Mouse (Mus musculus): ENCODE results near the gene Abhd4. TPM values are rescaled to one million over a fixed set of nuclear protein-coding genes. Genes with fewer than 3 reads are reported as not detected.

Gene Abhd4
- polyA plus RNA-seq, 1 experiment from 2014 or later: 43.7 TPM

DNA sequence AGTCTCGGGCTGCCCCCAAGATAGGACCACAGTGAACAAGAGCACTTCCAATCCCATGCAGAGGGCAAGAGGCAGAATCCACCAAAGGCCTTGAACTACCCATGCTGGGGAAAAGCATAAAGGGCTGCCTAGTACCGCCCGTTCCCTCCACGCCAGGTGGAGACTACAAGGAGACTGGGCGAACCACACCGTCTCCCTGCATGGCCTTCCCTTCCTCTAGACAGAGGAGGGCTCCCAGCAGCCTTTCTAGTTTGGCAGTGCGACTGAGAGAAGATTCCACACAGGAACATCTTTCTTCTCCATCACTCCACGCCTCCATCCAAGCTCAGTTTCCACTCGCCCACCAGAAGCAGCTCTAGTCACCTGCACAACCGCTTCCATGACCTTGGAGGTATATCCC is 14.0 kb downstream of the Abhd4 start:
- Histone ChIP-seq H3K27me3 (no peaks in the 10 kb centered on the region), H3K4me1 (replicated peaks) (0 out of 2 replicates have a peak, but pooled peaks cover 2% of the 10 kb centered on the region), H3K9ac (replicated peaks) (no peak overlapping the region), H3K4me3 (replicated peaks) (no peak overlapping the region), H3K4me2 (replicated peaks) (no peak overlapping the region), H3K27ac (no peak overlapping the region), H3K9me3 (no peaks in the 10 kb centered on the region), H3K36me3 (peaks cover 23% of the 10 kb centered on the region)
- 90% methylated on average over 10 of the region's 10 CpGs for WGBS
- ATAC-seq: no peak

DNA sequence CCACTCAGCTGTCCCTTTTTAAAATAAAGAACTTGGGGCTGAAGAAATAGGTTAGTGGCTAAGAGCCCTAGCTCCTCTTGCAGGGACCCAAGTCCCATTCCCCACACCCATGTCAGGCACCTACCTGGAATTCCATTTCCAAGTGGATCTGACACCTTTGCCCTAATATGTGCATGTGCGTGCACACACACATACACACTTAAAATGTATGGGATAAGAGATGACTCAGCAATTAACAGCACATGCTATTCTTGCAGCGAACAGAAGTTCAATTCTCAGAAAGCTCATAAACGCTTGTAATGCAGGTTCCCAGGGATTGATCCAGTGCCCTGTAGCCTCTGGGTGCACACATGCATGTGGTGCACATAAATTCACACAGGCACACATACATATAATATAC is 15.6 kb downstream of the Abhd4 start:
- H3K4me1 ChIP-seq (replicated peaks): 0 out of 2 replicates have a peak, but pooled peaks cover 2% of the 10 kb centered on the region
- H3K9ac ChIP-seq (replicated peaks): no peak overlapping the region
- WGBS: 94% methylated on average over 3 of the region's 3 CpGs
- peaks cover 17% of the 10 kb centered on the region for H3K36me3 ChIP-seq
- H3K27ac ChIP-seq: no peak overlapping the region
- H3K4me2 ChIP-seq (replicated peaks): no peak overlapping the region
- no peaks in the 10 kb centered on the region for H3K27me3 ChIP-seq
- ATAC-seq: no peak
- H3K4me3 ChIP-seq (replicated peaks): no peak overlapping the region
- no peaks in the 10 kb centered on the region for H3K9me3 ChIP-seq

DNA sequence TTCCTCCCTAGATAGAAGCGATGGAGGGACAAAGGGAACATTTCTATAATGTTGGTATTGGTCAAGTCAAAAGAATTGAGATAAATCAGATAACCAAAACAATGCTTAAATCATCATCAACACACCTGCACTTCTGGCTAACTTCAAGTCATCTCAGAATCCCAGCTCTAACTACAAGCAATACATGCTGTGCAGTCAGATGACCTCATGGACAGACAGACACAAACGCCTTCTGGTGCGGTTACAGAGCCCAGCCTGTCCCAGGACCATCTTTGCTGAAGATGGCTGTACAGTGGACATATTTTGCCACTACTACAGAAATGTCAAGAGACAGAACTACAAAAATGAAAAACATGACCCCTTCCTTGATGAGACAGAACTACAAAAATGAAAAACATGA is 16.4 kb downstream of the Abhd4 start:
- Histone ChIP-seq H3K27ac (no peak overlapping the region), H3K4me2 (replicated peaks) (no peak overlapping the region), H3K27me3 (no peaks in the 10 kb centered on the region), H3K4me3 (replicated peaks) (no peak overlapping the region), H3K9ac (replicated peaks) (no peak overlapping the region), H3K36me3 (peaks cover 17% of the 10 kb centered on the region), H3K4me1 (replicated peaks) (0 out of 2 replicates have a peak, but pooled peaks cover under 1% of the 10 kb centered on the region), H3K9me3 (no peaks in the 10 kb centered on the region)
- ATAC-seq: no peak
- 95% methylated on average over 3 of the region's 3 CpGs for WGBS

- Histone ChIP-seq H3K4me3 (replicated peaks) (no peak overlapping the region), H3K36me3 (peaks cover 17% of the 10 kb centered on the region), H3K9me3 (no peaks in the 10 kb centered on the region), H3K27ac (no peak overlapping the region), H3K4me1 (replicated peaks) (no peaks in the 10 kb centered on the region), H3K4me2 (replicated peaks) (no peak overlapping the region), H3K9ac (replicated peaks) (no peak overlapping the region), H3K27me3 (no peaks in the 10 kb centered on the region)
- WGBS: 77% methylated on average over 3 of the region's 3 CpGs
- no peak for ATAC-seq
Observed at GRCm38 (mm10) chr14:54271976-54272606, 18.1 kb downstream of the Abhd4 start.

- Histone ChIP-seq H3K9me3 (no peaks in the 10 kb centered on the region), H3K36me3 (peaks cover 10% of the 10 kb centered on the region), H3K4me1 (replicated peaks) (no peaks in the 10 kb centered on the region), H3K4me3 (replicated peaks) (no peak overlapping the region), H3K27me3 (no peaks in the 10 kb centered on the region), H3K27ac (no peak overlapping the region), H3K4me2 (replicated peaks) (no peak overlapping the region), H3K9ac (replicated peaks) (no peak overlapping the region)
- 83% methylated on average over 3 of the region's 3 CpGs for WGBS
- ATAC-seq: no peak
Observed at GRCm38 (mm10) chr14:54272696-54273095, 18.7 kb downstream of the Abhd4 start.

DNA sequence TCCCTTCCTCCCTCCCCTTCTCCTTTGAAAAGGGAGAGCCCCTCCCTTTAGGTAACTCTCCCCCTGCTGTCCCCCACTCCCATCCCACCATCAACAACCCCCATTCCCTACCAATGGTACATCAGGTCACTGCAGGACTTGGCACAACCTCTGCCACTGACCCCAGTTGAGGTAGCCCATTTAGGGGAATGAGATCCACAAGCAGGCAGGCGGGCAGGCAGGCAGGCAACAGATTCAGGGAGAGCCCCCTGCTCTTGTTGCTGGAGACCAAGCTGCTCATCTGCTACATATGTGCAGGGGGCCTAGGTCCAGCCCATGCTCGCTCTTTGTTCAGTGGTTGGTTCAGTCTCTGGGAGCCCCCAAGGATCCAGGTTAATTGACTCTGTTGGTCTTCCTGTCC is 22.5 kb downstream of the Abhd4 start:
- H3K4me1 ChIP-seq (replicated peaks): no peaks in the 10 kb centered on the region
- H3K27me3 ChIP-seq: no peaks in the 10 kb centered on the region
- H3K36me3 ChIP-seq: no peaks in the 10 kb centered on the region
- no peak for ATAC-seq
- no peak overlapping the region for H3K9ac ChIP-seq (replicated peaks)
- no peak overlapping the region for H3K27ac ChIP-seq
- H3K9me3 ChIP-seq: no peaks in the 10 kb centered on the region
- no peak overlapping the region for H3K4me3 ChIP-seq (replicated peaks)
- 81% methylated on average over 2 of the region's 2 CpGs for WGBS
- H3K4me2 ChIP-seq (replicated peaks): no peak overlapping the region

DNA sequence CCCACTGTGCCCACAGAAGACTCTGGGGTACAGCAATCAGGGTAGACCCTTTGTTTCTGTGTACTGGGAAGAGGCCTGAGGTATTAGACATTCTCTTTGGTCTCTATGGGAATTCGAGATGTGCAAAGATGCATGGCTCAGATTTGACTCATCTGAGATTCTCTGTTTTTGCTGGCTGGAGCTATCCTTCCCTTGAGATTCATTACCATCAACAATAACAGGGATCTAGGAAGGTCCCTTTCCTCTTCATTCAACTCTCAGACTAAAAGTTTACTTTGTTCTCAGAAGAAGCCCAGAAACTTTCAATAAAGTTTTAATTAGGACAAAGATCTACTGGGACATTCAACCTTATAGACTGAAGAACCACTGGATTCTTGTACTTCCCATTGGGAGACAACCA is 30.9 kb downstream of the Abhd4 start, which contains the start of gene Olfr49:
Olfr49 (minus strand) TSS at position 101 of the 400 bp plus-strand sequence.
- no peak within 1 kb of the TSS for H3K4me3 ChIP-seq (replicated peaks)
- 78% methylated on average over 1 of the region's 1 CpGs for WGBS
- no peaks in the 10 kb centered on the region for H3K9me3 ChIP-seq
- no peak within 1 kb of the TSS for H3K4me2 ChIP-seq (replicated peaks)
- H3K27me3 ChIP-seq: no peaks in the 10 kb centered on the region
- no peaks in the 10 kb centered on the region for H3K36me3 ChIP-seq
- H3K4me1 ChIP-seq (replicated peaks): no peaks in the 10 kb centered on the region
- no peak within 1 kb of the TSS for H3K27ac ChIP-seq
- ATAC-seq: no peak
- H3K9ac ChIP-seq (replicated peaks): no peak within 1 kb of the TSS

GRCm38 (mm10) chr14:54300136-54300535 is 46.1 kb downstream of the Abhd4 start:
- H3K9ac ChIP-seq (replicated peaks): no peak overlapping the region
- H3K4me3 ChIP-seq (replicated peaks): no peak overlapping the region
- no peaks in the 10 kb centered on the region for H3K27me3 ChIP-seq
- no peak overlapping the region for H3K4me2 ChIP-seq (replicated peaks)
- no peaks in the 10 kb centered on the region for H3K4me1 ChIP-seq (replicated peaks)
- H3K9me3 ChIP-seq: peaks cover 5% of the 10 kb centered on the region; the same call in 1 of the 2 replicates
- no peak for ATAC-seq
- H3K36me3 ChIP-seq: no peaks in the 10 kb centered on the region
- 84% methylated on average over 5 of the region's 5 CpGs for WGBS
- H3K27ac ChIP-seq: no peak overlapping the region

DNA sequence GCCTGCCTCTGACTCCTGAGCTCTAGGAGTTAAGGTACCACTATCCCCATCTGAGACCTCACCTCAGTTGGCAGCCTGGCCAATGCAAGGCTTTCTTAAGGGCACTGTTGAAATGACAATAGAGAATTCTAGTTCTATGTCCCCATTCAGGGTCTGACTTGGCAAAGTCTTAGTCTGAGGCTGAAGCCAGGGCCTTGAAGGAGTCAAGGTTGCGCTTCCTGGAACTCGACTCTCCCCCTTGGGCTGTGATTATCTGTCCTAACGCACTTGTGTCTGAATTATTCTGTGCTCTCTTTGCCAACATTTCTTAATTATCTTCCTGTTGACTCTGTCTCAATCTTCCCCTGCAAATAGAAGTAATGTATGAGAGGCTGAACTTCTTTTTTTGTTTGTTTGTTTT is 46.7 kb downstream of the Abhd4 start:
- Histone ChIP-seq H3K27ac (no peak overlapping the region), H3K4me3 (replicated peaks) (no peak overlapping the region), H3K9me3 (peaks cover 5% of the 10 kb centered on the region; the same call in 1 of the 2 replicates), H3K4me2 (replicated peaks) (no peak overlapping the region), H3K36me3 (no peaks in the 10 kb centered on the region), H3K9ac (replicated peaks) (no peak overlapping the region), H3K4me1 (replicated peaks) (no peaks in the 10 kb centered on the region), H3K27me3 (no peaks in the 10 kb centered on the region)
- 92% methylated on average over 3 of the region's 3 CpGs for WGBS
- ATAC-seq: no peak

- Histone ChIP-seq H3K4me2 (replicated peaks) (no peak overlapping the region), H3K36me3 (no peaks in the 10 kb centered on the region), H3K9ac (replicated peaks) (no peak overlapping the region), H3K4me3 (replicated peaks) (no peak overlapping the region), H3K9me3 (no peaks in the 10 kb centered on the region), H3K27ac (no peak overlapping the region), H3K27me3 (no peaks in the 10 kb centered on the region), H3K4me1 (replicated peaks) (no peaks in the 10 kb centered on the region)
- 31% methylated on average over 3 of the region's 3 CpGs for WGBS
- no peak for ATAC-seq
Observed at GRCm38 (mm10) chr14:54311763-54312162, 57.8 kb downstream of the Abhd4 start.

Other genes with a start within 250 kb of the Abhd4 start
- 289 and 300 TPM in 2 replicates for gene Dad1, start 84 bp upstream of the Abhd4 start, polyA plus RNA-seq (2015; fragmentation: Nextera tagmentation; extraction: Ambion mirVana)
- gene Olfr49, start 30.8 kb downstream of the Abhd4 start, polyA plus RNA-seq (2015; fragmentation: Nextera tagmentation; extraction: Ambion mirVana): not detected in 2 replicates
- gene Oxa1l, start 106.6 kb downstream of the Abhd4 start, polyA plus RNA-seq (2015; fragmentation: Nextera tagmentation; extraction: Ambion mirVana): 43.1 and 47.3 TPM in 2 replicates
- 5.3 and 5.9 TPM in 2 replicates for gene Slc7a7, start 163.6 kb downstream of the Abhd4 start, polyA plus RNA-seq (2015; fragmentation: Nextera tagmentation; extraction: Ambion mirVana)
- 278 and 280 TPM in 2 replicates for gene Mrpl52, start 172.7 kb downstream of the Abhd4 start, polyA plus RNA-seq (2015; fragmentation: Nextera tagmentation; extraction: Ambion mirVana)
- gene Mmp14, start 177.4 kb downstream of the Abhd4 start, polyA plus RNA-seq (2015; fragmentation: Nextera tagmentation; extraction: Ambion mirVana): 50.1 and 55.9 TPM in 2 replicates
- 22.3 and 27.5 TPM in 2 replicates for gene Lrp10, start 209.9 kb downstream of the Abhd4 start, polyA plus RNA-seq (2015; fragmentation: Nextera tagmentation; extraction: Ambion mirVana)
- 44.3 and 52.3 TPM in 2 replicates for gene Rem2, start 221.9 kb downstream of the Abhd4 start, polyA plus RNA-seq (2015; fragmentation: Nextera tagmentation; extraction: Ambion mirVana)